Mouse (Mus musculus): ENCODE measurements around the gene Rad18. TPM values are rescaled to one million over a fixed set of nuclear protein-coding genes. Genes with fewer than 3 reads are reported as not detected.
A peak's percentile ranks its signal among the peaks of the same experiment; 100 is the strongest.

The Rad18 gene
- total RNA-seq (2014; rRNA removed) (8.8 and 9.1 TPM in 2 replicates), polyA plus RNA-seq (2015; fragmentation: Nextera tagmentation; extraction: Ambion mirVana) (9.0 and 12.9 TPM in 2 replicates)

DNA sequence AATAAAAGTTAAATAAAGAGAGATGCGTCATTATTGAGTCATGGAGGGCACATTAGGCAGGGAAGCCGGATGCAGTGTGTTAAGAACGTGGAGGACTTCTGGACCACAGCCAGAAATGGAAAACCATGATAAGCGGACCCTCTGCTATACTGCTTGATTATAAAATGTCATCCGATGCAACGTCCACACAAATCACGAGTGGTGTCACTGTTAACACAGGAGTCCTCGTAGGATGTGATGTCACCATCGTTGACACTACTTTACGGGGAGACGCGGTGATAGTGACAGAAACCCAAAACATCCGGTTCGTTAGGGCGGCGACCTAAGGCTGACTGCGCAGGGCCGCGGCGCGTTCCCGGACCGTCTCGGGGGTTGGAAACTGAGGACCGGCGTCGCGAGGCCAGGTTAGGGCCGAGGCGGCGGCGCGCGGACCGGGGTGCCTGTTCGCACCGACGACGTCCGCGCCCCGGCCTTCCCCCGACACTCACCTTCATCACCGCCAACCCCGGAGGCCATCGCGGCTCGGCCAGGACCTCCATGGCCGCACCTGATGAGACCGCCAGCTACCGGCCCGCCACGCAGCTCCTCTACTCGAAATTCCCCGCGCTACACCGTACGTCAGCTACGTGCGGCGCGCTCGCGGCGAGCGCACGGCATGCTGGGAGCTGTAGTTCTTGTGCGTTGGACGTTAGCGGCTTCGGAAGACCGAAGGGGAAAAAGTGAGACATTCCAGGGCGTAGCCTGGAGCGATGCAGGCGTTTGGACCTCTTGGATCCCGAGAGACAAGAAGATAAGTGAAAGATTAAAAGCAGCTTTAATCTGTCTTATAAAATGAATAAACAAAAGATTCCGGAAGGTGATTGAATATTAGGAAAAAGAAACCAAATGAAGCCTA, at the start of gene Rad18:
Rad18 (minus strand) TSS at position 631 of the 895 bp plus-strand sequence.
- DNase-seq: peak; percentile 93
- 1% methylated on average over 77 of the region's 77 CpGs for WGBS
- Histone ChIP-seq H3K4me2 (ENCODE audit: low read depth) (peak within 1 kb of the TSS; percentile 60), H3K27ac (ENCODE audit: low read depth, low read length) (no peak within 1 kb of the TSS), H3K4me3 (ENCODE audit: low read depth, low read length) (peak within 1 kb of the TSS; percentile 66), H3K9me3 (ENCODE audit: low read length) (no peaks in the 10 kb centered on the region), H3K27me3 (ENCODE audit: insufficient read depth, low read length) (no peaks in the 10 kb centered on the region), H3K4me1 (ENCODE audit: insufficient read depth) (no peaks in the 10 kb centered on the region), H3K9ac (peak within 1 kb of the TSS; percentile 61), H3K36me3 (ENCODE audit: insufficient read depth) (no peaks in the 10 kb centered on the region)
- no peak for TF ChIP-seq CTCF (IDR thresholded peaks at IDR 0.05; ENCODE audit: low read depth)
- ATAC-seq: peak; percentile 97

DNA sequence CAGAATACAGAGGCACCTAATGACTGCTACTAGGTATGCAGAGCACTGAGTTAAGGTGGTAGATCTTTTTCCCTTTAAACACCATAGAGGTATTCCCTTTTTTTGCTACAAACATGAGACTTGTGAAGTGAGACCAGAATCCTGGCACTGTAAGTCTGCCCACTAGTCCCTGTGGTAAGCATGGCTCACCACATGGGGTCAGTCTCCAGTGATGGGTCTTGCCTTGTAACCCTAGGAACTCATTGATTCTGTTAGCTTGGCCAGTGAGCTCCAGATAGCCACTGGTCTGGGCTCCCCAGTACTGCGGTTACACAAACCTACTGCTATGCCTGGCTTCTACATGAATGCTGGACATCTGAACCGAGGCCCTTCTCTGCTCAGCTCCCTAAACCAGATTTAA, 45.8 kb upstream of the Rad18 start:
- Histone ChIP-seq H3K27ac (ENCODE audit: low read depth, low read length) (0 out of 2 replicates have a peak overlapping the region, but pooled peaks have one; percentile 40), H3K27me3 (ENCODE audit: insufficient read depth, low read length) (no peaks in the 10 kb centered on the region), H3K9me3 (ENCODE audit: low read length) (no peaks in the 10 kb centered on the region), H3K4me1 (ENCODE audit: insufficient read depth) (no peaks in the 10 kb centered on the region), H3K4me3 (ENCODE audit: low read depth, low read length) (no peak overlapping the region), H3K4me2 (ENCODE audit: low read depth) (no peak overlapping the region), H3K9ac (no peak overlapping the region), H3K36me3 (ENCODE audit: insufficient read depth) (peaks cover 57% of the 10 kb centered on the region)
- no peak for DNase-seq
- peak; percentile 44 for TF ChIP-seq CTCF (IDR thresholded peaks at IDR 0.05; ENCODE audit: low read depth)
- WGBS: 82% methylated on average over 2 of the region's 2 CpGs
- ATAC-seq: peak; percentile 56

- WGBS: 91% methylated on average over 5 of the region's 5 CpGs
- no peak for ATAC-seq
- H3K4me2 ChIP-seq (ENCODE audit: low read depth): no peak overlapping the region
- TF ChIP-seq CTCF (IDR thresholded peaks at IDR 0.05; ENCODE audit: low read depth): no peak
- DNase-seq: no peak
- peaks cover 57% of the 10 kb centered on the region for H3K36me3 ChIP-seq (ENCODE audit: insufficient read depth)
- no peaks in the 10 kb centered on the region for H3K4me1 ChIP-seq (ENCODE audit: insufficient read depth)
- no peak overlapping the region for H3K27ac ChIP-seq (ENCODE audit: low read depth, low read length)
- no peak overlapping the region for H3K4me3 ChIP-seq (ENCODE audit: low read depth, low read length)
- H3K9me3 ChIP-seq (ENCODE audit: low read length): no peaks in the 10 kb centered on the region
- no peak overlapping the region for H3K9ac ChIP-seq
- no peaks in the 10 kb centered on the region for H3K27me3 ChIP-seq (ENCODE audit: insufficient read depth, low read length)
Observed at GRCm38 (mm10) chr6:112741766-112742165, 45.3 kb upstream of the Rad18 start.

- no peak for TF ChIP-seq CTCF (IDR thresholded peaks at IDR 0.05; ENCODE audit: low read depth)
- Histone ChIP-seq H3K9ac (no peak overlapping the region), H3K4me1 (ENCODE audit: insufficient read depth) (no peaks in the 10 kb centered on the region), H3K9me3 (ENCODE audit: low read length) (no peaks in the 10 kb centered on the region), H3K4me2 (ENCODE audit: low read depth) (no peak overlapping the region), H3K36me3 (ENCODE audit: insufficient read depth) (peaks cover 56% of the 10 kb centered on the region), H3K4me3 (ENCODE audit: low read depth, low read length) (no peak overlapping the region), H3K27ac (ENCODE audit: low read depth, low read length) (no peak overlapping the region), H3K27me3 (ENCODE audit: insufficient read depth, low read length) (no peaks in the 10 kb centered on the region)
- WGBS: 97% methylated on average over 3 of the region's 3 CpGs
- ATAC-seq: no peak
- DNase-seq: no peak
Observed at GRCm38 (mm10) chr6:112739635-112740034, 43.1 kb upstream of the Rad18 start.

DNA sequence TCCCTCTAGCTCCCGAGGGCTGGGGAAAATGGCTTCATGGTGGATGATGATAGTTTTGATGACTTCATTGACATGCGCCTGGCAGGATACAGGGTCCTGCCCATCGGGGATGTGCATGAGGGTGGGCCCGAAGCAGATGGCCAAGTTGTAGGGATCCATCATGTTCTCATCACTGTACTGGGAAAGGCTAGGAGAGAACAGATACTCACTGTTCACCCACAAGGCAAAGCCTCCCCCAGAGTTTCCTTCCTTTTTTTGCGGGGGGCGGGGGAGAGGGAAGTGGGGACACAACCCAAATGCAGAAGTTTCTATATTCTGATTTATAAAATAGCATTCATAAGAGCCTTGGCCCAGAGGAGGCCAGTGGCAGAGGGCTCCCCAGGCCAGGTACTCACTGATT, 42.4 kb upstream of the Rad18 start:
- 90% methylated on average over 6 of the region's 6 CpGs for WGBS
- Histone ChIP-seq H3K36me3 (ENCODE audit: insufficient read depth) (peaks cover 49% of the 10 kb centered on the region), H3K9ac (no peak overlapping the region), H3K4me3 (ENCODE audit: low read depth, low read length) (no peak overlapping the region), H3K9me3 (ENCODE audit: low read length) (no peaks in the 10 kb centered on the region), H3K4me2 (ENCODE audit: low read depth) (no peak overlapping the region), H3K27me3 (ENCODE audit: insufficient read depth, low read length) (no peaks in the 10 kb centered on the region), H3K4me1 (ENCODE audit: insufficient read depth) (no peaks in the 10 kb centered on the region), H3K27ac (ENCODE audit: low read depth, low read length) (no peak overlapping the region)
- TF ChIP-seq CTCF (IDR thresholded peaks at IDR 0.05; ENCODE audit: low read depth): no peak
- no peak for ATAC-seq
- DNase-seq: no peak

GRCm38 (mm10) chr6:112736471-112736870, 40.0 kb upstream of the Rad18 start:
- no peaks in the 10 kb centered on the region for H3K27me3 ChIP-seq (ENCODE audit: insufficient read depth, low read length)
- no peaks in the 10 kb centered on the region for H3K9me3 ChIP-seq (ENCODE audit: low read length)
- no peak overlapping the region for H3K4me2 ChIP-seq (ENCODE audit: low read depth)
- no peaks in the 10 kb centered on the region for H3K4me1 ChIP-seq (ENCODE audit: insufficient read depth)
- H3K9ac ChIP-seq: no peak overlapping the region
- peaks cover 43% of the 10 kb centered on the region for H3K36me3 ChIP-seq (ENCODE audit: insufficient read depth)
- ATAC-seq (peak; percentile 60), DNase-seq (peak; percentile 41)
- H3K27ac ChIP-seq (ENCODE audit: low read depth, low read length): no peak overlapping the region
- no peak for TF ChIP-seq CTCF (IDR thresholded peaks at IDR 0.05; ENCODE audit: low read depth)
- H3K4me3 ChIP-seq (ENCODE audit: low read depth, low read length): no peak overlapping the region
- 75% methylated on average over 3 of the region's 3 CpGs for WGBS

DNA sequence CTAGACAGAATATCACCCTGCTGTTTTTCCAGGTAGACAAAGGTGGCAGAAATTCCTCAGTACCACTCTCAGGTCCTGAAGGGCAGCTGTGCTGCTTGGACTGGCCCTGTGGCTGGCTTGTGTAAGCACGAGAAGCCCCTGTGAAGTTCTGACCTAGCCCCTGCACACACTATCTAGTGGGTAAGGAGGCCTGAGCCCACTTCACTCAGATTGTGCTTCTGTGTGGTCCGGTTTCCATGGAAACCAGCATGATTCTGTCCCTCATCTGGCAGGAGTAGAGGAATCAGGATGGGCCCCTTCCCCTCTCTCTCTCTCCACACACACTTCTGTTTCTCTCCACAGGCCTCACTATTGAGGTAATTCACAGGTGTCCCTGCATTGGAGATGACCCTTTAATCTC, 38.6 kb upstream of the Rad18 start:
- H3K9ac ChIP-seq: no peak overlapping the region
- H3K4me1 ChIP-seq (ENCODE audit: insufficient read depth): no peaks in the 10 kb centered on the region
- DNase-seq: no peak
- no peaks in the 10 kb centered on the region for H3K9me3 ChIP-seq (ENCODE audit: low read length)
- ATAC-seq: no peak; the same call in 1 of the 2 replicates
- H3K27ac ChIP-seq (ENCODE audit: low read depth, low read length): no peak overlapping the region
- no peak overlapping the region for H3K4me2 ChIP-seq (ENCODE audit: low read depth)
- 67% methylated on average over 2 of the region's 2 CpGs for WGBS
- H3K36me3 ChIP-seq (ENCODE audit: insufficient read depth): peaks cover 45% of the 10 kb centered on the region
- TF ChIP-seq CTCF (IDR thresholded peaks at IDR 0.05; ENCODE audit: low read depth): no peak
- H3K27me3 ChIP-seq (ENCODE audit: insufficient read depth, low read length): no peaks in the 10 kb centered on the region
- no peak overlapping the region for H3K4me3 ChIP-seq (ENCODE audit: low read depth, low read length)
